Mouse (Mus musculus): ENCODE measurements around the gene Slc45a2.

Slc45a2 gene

GRCm38 (mm10) chr15:11067891-11068290 lies 67.4 kb downstream of the Slc45a2 start:
- DNase-seq, result no peak

DNA sequence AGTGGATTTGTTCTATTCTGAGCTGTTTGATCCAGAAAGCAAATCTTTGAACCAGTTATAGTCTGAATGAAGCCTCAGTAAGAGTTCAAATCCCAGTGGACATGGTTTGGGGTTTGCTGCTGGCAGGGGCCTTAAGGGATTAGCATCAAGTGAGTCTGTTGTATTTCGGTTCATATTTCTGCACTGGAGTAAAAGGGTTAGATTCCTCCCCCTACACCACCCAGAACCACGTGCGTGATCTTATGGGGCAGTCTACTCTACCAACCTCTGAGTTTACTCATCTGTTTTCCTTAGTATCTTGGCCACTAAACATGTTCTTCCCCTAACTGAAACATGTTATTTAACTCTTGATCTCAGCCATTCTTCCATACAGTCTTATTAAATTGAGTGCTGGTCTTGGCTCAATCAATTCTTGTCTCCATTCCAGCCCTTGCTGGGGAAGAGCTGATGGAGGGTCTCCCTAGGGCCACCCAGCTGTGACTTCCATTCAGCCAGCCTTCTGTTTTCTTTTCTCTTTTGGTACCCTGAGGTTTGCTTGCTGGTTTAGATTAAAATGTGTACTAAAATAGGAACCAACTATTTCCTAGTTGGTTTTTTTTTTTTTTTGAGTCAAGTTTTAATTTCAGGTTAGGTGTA lies 75.3 kb downstream of the Slc45a2 start:
- DNase-seq, result no peak
